Mouse (Mus musculus) neutrophil, adult 5-6 weeks (primary cell): Measurements from ENCODE around the gene Gm45808. TPM values are rescaled to one million over a fixed set of nuclear protein-coding genes. Genes with fewer than 3 reads are reported as not detected.
"Not testable (repeated sequence)": the region's sequence is repeated elsewhere in the genome, so short reads cannot be mapped to it uniquely, and the experiment has no call there.

Experiments
- ATAC-seq: fragments of 151-379, 151-347 bp; 2 replicates; pipeline ENCODE4 v1.8.0; 2017; ENCODE audit warnings: mild to moderate bottlenecking, moderate TSS enrichment; ENCODE audit not compliant: insufficient number of reproducible peaks, poor library complexity, low FRiP score, severe bottlenecking; ENCODE audit errors: extremely low read depth
- total RNA-seq: library from RNA; stranded (forward); fragments of 200-1000 nt; gene quantifications from 2 replicates; pipeline ENCODE4 v1.2.3, GENCODE M21; 2017

Gene Gm45808
- total RNA-seq, 1 experiment from 2014 or later = not detected

DNA sequence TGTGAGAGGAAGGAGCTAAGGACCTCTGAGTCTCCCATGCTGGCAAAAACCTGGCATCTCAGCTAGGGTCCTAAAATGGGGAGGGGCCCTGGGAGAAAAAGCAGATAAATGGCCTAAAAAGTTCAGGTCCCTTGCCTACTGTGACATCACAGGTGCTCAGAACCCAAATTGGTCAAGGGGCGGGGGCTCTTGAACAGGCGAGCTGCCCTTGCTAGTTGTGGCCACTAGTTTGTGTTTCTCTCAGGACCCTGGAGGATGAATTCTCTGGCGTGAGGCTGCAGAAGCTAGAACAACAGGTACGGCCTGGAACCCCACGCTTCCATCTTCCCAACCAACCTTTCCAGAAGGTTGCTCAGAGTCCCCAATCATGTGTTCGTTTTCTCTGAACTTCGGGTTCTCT lies 27.8 kb upstream of the Gm45808 start:
- ATAC-seq = no peak

DNA sequence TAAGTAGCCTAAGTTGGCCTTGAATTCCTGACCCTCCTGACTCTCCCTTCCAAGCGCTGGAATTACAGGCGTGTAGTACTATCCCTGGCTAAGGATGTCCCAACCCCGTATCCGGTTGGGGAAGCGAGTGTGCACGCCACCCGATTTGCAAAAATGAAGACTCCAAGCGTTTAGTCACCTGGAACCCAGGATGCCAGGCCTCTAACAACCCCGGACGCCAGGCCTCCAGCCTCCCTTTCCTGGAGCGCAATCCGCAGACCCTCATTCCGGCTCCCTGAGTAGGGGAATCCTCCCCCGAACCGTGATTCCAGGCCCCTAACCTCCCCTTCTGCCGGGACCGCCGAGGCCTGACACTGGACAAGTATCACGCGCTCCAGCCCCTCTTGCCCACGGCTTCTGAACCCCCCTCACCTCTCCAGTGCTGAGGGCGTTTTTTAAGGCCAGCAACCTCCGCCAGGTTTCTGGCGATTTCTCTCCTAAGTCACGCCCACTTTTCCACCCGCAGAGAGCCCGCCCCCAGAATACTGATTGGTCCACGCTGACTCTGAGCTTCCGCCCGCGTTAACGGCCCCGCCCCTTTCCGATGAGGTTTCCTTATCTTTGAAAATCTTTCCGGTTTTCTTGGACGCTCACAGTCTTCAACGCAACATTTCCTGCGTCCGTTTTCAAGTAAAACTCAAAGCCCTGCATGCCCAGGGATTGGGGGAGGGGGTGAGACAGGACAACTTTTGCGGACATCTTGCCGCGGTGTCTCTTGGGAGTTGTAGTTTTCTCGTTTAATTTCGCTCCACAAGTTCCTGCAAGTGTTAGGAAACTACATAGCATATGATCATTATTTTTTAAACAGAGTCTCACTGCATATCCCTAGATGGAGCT lies 23.5 kb upstream of the Gm45808 start, which contains the start of gene Nucb1:
Nucb1 (minus strand) TSS at position 495 of the 876 bp plus-strand sequence.
- peak; percentile 91 for ATAC-seq

DNA sequence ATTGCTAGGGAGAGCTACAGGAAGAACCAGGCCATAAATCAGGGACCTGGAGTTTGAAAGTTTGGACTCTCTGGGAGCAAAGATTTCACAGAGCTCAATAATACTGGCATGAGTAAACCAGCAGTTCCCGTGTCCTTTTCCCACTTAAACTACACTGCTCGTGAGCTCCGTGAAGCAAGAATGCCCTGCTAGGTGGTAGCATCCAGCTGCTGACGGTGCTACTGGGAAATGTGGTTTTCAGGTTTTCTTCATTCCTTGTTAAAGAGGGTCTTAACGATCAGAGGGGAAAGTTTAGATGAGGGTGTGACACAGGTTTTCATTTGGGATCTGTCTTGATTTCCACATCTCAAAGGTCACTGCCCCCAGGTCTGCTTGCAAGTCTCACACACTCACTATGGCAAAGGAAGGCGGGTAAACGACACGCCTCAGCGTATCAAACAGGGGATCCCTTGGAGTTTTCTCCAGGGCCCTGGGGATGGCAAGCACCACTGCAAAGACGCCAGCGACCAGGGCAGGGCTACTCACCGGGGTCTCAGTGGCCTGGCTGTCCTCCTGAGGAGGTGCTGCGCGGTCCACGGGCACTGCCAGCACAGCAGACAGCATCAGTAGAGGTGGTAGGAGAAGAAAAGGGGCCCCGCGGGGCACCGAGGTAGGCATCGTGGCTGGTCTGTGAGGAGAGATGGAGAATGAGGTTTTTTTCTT lies 22.7 kb upstream of the Gm45808 start:
- no peak for ATAC-seq

DNA sequence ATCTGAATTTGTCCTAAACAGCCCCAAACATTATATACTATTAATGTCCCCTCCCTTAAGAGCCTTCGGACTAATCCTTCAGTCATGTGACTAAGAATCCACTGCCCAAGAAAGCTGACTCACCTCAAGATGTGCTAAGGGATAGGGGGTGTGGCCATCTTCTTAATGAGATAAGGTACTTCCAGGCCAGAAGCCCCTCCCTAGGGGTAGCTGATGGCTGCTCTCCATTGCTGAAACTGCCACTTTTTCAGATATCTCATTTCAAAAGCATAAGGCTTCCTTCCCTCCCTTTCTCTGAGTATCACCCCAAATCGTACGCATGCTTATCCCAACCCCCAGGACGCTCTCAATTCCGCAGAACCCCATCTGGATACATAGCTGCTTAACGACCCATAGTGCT lies 21.9 kb upstream of the Gm45808 start:
- ATAC-seq = no peak

DNA sequence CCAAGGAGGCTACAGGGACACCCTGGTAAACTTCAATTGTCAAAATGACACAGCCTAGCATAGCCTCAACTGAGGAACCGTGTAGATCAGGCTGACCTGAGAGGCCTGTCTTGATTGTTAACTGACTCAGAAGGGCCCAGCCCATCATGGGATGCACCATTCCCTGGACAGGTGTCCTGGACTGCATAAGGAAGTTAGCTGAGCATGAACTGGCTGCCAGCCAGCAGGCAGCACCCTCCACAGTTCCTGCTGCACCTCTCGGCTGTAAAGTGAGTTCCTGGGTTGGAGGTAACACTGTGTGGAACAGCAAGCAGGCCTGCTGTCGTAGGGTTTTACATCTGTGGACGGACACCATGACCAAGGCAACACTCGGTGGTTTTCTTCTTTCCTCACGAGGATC lies 21.0 kb upstream of the Gm45808 start:
- no peak for ATAC-seq

DNA sequence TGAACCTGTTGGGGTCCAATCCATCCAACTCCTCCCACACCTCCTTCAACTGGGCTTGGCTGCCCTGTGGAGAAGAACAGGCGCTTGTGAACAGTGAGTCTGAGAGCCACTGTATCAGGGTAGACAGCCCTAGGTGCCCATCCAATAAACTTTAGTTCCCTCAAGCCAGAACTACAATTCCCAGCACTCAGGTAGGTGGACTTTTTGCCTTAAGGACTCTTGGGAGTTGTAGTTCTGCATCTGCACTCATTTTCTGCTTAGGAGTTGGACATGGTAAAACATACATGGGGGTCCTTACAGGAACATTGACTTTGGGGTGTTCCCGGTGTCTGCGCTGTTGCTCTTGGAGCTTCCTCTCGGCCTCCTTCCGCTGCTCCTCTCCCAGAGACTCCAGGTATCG lies 11.8 kb upstream of the Gm45808 start:
- ATAC-seq = no peak

DNA sequence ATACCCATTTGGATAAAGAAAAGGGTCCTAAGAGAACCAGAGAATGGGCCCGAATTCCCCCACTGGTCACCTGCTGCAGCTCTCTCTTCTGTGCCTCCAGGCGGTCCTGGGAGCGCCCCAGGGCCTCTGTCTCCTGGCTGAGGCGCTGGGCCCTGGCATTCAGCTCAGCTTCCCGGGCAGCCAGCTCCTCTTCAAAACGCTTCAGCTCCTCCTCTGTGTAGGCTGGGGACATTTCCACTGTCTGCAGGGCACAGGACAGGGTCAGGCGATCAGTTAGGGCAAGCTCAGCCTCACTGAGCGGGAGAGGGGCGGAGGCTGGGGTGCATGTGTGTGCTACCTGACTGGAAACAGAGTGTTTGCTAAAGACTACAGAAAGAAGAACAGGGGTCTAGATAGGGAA lies 7.9 kb upstream of the Gm45808 start:
- no peak for ATAC-seq

DNA sequence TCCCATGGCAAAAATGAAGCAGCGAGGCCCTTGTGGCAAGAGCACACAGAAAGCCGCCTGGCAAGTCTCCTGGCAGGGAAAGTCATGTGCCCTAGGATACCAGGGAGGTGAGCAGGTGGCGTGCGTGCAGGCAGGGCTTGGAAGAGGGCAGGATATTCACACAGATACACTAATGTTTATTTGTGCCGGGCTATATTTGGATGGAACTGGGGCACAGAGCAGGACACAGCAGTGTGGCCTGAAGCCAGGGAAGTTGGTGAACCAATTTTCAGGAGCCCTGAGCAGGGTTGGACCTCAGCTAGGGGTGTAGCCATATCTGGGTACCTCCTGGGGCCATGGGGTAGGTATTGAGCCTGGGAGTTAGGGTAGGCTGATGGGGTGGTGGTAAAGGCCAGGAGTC lies 6.3 kb upstream of the Gm45808 start:
- no peak for ATAC-seq

DNA sequence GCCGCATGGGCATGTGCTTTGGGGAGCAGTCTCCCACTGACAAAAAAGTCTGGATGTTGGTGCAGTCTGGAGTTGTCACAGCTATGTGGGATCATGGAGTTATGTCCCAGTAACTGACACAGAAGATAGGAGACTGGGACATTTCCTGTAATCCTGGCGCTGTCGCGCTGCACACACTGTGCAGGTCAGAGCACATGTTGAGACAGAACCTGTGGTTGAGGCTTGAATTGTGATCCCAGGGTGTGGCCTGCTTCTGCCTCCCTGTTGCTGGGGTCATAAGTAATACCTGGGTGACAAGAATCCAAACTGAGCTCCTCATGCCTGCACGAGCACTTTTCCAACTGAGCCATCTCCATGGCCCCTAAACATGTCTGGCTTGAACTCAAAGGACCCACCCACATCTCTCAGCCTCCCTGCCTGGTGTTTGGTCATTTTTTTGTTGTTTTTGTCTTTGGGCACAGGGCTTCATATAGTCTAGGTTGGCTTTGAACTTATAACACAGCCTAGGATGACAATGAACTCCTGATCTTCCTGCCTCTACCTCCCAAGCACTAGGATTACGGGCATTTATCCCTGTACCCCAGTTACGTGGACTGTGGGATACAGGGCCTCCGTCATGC lies 5.7 kb upstream of the Gm45808 start:
- ATAC-seq = no peak

DNA sequence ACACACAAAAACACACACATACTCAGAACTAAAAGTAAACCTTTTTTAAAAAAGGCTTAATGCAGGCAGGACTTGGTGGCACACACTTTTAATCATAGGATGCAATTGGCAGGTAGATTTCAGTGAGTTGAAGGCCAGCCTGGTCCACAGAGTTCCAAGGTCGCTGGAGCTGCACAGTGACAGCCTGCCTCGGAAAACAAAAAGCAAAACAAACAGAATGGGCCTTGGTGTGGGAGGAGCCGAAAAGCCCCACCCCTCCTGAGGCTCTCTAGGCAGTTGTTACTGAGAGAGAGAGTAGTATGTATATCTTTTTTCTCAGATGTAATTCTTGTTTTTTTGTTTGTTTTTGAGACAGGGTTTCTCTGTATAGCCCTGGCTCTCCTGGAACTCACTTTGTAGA lies 4.7 kb upstream of the Gm45808 start:
- ATAC-seq = no peak

DNA sequence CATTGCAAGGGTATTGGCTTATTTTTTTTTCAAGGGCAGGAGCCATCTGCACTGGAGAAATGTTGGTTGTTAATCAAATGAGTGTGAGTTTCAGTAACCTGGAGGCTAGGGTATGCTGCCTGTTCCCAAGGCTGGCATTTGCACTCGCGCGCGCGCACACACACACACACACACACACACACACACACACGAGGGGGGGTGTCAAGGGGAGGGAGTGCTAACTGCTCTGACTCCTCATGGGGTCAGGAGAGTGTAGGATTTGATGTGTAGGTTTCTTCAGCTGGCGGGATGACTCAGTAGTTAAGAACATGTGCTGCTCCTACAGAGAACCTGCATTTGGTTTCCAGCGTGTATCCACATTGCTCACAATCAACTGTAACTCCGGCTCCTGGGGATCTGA lies 4.2 kb upstream of the Gm45808 start:
- ATAC-seq = no peak

DNA sequence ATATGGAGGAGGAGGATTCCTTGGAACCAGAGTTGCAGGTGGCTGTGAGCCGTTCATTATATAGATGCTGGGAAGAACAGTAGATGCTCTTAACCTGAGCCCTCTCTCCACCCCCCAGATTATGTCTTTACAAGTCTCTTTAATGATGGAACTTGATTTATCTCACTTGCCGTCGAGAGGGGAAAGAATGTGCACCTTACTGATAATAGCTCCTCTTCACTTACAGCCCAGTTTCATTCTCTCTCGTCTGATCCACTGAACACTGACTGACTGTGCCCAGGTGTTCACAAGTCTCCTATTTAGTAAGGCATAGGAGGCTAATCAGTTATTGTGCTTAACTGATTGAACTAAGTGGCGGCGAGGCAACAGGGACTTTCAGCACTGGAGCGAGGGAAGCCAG lies 3.0 kb upstream of the Gm45808 start:
- no peak for ATAC-seq

DNA sequence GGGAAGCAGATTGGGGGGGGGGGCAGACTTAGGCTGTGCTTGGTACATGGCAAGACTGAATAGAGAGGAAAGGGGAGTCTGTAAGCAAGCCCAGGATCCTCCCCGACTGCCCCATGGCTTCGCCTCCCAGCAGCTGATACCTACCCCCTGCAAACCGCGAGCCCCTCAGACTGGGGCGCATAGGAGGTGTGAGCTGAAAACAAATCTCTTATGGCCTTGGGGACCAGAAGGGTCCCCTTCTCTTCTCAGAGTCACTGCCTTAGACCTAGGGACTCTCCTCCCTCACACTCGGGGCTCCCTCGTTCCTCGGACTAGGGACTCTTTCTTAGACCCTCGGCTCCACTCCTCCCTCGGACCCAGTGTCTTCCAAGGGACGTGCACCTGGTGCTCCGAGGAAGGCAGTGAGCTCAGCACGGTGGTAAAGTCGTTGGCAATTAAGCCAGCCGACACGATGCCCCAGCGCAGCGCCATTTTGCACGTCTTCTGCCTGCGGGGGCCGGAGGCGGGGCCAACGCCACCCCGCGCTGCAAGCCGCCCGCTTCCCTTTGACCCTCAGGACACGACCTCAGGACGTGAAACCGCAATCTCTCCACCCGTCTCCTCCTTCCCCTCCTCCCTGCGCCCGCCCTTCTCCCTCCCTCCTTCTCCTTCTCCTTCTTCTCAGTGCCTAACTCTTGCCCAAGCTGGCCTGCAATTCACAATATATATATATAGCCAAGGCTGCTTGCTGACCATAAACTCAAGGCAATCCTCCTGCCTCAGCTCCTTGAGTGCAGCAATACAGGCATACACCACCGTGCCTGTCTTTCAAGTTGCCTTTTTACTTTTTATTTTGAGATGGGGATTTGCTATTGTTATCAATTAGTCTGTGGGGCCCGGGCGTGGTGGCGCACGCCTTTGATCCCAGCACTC lies 1.9 kb upstream of the Gm45808 start, which contains the start of gene Dhdh:
Dhdh (minus strand) TSS at position 513 of the 912 bp plus-strand sequence.
- peak; percentile 60 for ATAC-seq

DNA sequence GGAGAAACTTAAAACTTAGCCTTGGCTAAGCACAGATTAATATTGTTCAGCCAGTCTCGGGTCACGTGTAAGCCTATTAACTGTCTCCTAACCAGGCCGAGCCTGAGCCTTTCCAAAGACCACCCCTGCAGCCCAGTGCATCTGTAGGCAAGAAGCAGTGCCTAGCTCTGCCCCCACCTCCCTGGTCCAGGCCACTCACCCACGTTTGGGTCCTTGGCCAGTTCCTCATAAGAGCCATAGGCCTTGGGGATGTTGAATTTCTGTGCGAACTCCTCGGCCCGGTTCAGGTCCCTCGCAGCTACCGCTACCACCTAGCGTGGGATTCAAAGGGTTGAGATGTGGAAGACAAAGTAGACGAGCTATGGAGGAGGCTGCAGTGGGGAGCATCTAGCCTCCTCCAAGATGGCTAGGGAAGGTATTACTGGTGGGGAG lies 1.3 kb upstream of the Gm45808 start:
- no peak for ATAC-seq

DNA sequence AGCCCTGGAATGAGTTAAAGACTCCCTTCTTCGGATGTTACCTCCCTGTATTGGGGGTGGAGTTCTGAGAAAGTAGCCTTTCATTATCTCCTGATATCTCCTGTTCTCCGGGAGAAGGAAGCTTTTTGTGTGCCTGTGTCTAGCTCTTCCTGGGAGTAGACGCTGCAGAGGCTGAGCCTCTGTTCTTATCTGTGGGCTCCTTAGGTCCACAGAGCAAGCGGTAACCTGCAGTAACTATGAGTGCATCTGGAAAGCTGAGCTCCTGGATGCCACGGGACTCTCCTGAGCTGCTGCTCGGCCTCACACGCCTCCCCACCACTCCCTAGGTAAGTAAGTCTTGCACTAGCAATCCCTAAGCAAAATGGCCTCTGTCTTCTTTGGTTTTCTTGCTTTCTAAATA lies 453 bp downstream of the Gm45808 start:
- no peak for ATAC-seq

DNA sequence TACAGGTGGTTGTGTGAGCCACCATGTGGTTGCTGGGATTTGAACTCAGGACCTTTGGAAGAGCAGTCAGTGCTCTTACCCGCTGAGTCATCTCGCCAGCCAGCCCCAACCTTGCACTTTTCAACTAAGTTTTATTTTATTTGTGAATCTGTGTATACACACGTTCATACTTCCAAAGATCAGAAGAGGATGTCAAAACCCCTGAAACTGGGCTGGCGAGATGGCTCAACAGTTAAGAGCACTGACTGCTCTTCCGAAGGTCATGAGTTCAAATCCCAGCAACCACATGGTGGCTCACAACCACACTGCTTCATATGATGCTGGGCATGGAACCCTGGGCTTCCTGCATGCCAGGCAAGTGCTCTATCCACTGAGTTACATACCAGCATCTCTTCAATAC lies 1.6 kb downstream of the Gm45808 start:
- ATAC-seq = not testable (repeated sequence)

DNA sequence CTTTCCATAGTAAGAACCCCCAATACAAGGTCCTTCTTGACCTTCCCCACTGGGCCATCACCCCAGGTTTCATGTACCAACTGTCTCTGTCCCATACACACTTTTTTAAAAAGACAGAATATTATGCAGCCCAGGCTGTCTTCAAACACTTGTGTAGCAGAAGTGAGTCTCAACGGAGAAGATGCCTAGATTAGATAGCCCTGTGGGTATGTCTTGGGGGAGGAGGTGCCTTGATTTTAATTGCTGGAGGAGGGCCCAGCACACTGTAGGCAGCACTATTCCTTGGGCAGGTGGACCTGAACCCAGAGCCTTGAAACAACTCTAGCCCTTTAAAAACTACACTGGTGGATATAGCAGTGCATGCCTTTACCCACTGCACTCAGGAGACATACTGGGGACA lies 4.4 kb downstream of the Gm45808 start:
- ATAC-seq = no peak

DNA sequence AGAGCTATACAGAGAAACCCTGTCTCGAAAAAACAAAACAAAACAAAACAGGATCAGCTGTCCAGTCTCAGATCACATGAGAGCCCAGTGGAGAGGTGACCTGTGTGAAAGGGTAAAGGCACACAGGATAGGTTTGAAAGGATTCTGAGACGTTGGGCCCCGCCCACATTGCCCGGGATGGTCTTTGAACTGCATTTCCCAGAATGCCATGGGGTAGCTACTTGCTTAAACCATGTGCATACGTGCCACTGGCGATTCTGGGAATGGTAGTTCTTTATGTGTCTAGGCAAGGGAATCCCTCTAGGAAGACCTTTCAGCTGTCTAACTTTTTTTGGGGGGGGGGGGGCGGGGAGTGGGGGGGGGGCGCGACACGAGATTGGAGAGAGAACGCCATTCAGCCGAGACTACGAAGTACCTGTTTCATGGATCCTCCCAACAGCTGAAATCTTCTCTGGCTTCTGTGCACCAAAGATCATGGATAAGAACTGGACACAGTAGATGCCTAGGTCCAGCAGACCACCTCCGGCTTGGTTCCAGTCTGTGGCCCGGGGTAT lies 5.2 kb downstream of the Gm45808 start, which contains the start of gene Tulp2:
Tulp2 (plus strand) TSS at position 504 of the 554 bp plus-strand sequence.
- ATAC-seq = peak; percentile 61; the same call in 1 of the 2 replicates
